Mouse (Mus musculus) MEL (cell line): ENCODE results near the gene Gm11549.

Experiments used
- BHLHE40 ChIP-seq: IDR thresholded peaks from 2 replicates; pipeline ENCODE4 v1.6.1; 2012; ENCODE audit warnings: low read depth, mild to moderate bottlenecking, inconsistent platforms, low read length, improper control_type of control experiment, borderline replicate concordance
- CTCF ChIP-seq, 3 experiments: IDR thresholded peaks in 2 of 3; conservative IDR thresholded peaks in 1 of 3; 2 replicates each; pipeline ENCODE4 v1.5.1; 2011 to 2012; ENCODE audit warnings: low read length in 3 of 3, low read depth in 2 of 3, mild to moderate bottlenecking in 2 of 3, improper control_type of control experiment in 1 of 3, inconsistent platforms in 1 of 3, mixed read lengths in 1 of 3, moderate library complexity in 1 of 3; ENCODE audit not compliant: control insufficient read depth in 1 of 3, insufficient read depth in 1 of 3, poor library complexity in 1 of 3, severe bottlenecking in 1 of 3
- MAFK ChIP-seq: IDR thresholded peaks from 2 replicates; pipeline ENCODE4 v1.6.1; 2011; ENCODE audit warnings: low read depth, mild to moderate bottlenecking, low read length, improper control_type of control experiment, borderline replicate concordance
- MYC ChIP-seq: IDR thresholded peaks from 2 replicates; pipeline ENCODE4 v1.6.1; 2011; ENCODE audit warnings: low read depth, mild to moderate bottlenecking, low read length, improper control_type of control experiment, moderate library complexity
- SMC3 ChIP-seq: IDR thresholded peaks from 2 replicates; pipeline ENCODE4 v1.6.1; 2011; ENCODE audit warnings: low read depth, low read length, improper control_type of control experiment
- USF1 ChIP-seq: IDR thresholded peaks from 2 replicates; pipeline ENCODE4 v1.6.1; 2014; ENCODE audit warnings: low read depth, mild to moderate bottlenecking, inconsistent platforms, low read length, improper control_type of control experiment, moderate library complexity

DNA sequence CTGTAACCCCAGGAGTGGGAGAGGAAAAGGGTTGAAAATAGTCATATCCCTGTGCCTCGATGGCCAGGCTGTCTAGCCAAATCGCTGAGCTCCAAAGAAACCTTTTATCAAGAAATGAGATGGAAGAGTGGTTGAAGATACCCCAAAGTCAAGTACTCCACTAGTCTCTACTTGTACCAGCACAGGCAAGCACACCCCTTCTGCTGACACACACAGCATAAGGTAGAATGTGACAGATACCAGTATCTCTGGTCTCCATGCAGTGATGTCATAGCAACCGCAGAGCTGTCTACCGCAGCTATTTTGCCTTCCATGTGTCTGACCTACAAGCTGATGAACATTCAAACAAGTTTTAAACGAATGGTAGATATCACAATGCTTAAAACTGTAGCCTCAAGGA is 48.2 kb upstream of the Gm11549 start:
- TF ChIP-seq BHLHE40 (no peak), MYC (no peak), SMC3 (no peak), USF1 (no peak), MAFK (no peak), CTCF (IDR thresholded peaks at IDR 0.05 in 2 of 3, conservative IDR thresholded peaks at IDR 0.05 in 1 of 3; ENCODE audit: control insufficient read depth in 1 of 3, insufficient read depth in 1 of 3, low read depth in 2 of 3, low read length in 3 of 3, poor library complexity in 1 of 3, severe bottlenecking in 1 of 3) (no peak)
